Mouse (Mus musculus) stomach, embryonic 15.5 days (tissue): ENCODE measurements at regions not wholly inside any gene's neighbourhood (a gene's known extent, or its start where the extent isn't known, plus 50 kb on each side); places are given as distances from the start of the nearest gene placed in this dataset.
"Not testable (repeated sequence)": the region's sequence is repeated elsewhere in the genome, so short reads cannot be mapped to it uniquely, and the experiment has no call there.

ENCODE experiments used
- ATAC-seq: fragments of 200-750 bp; cut with Nextera tagmentation; 2 replicates; pipeline ENCODE4 v1.8.0; 2017; ENCODE audit warnings: low read depth, moderate number of reproducible peaks, moderate TSS enrichment; ENCODE audit not compliant: insufficient read depth, low FRiP score
- H3K27ac ChIP-seq: fragments of 300-500 bp; sonication (generic); 2 replicates; pipeline ENCODE4 v1.5.1; 2015; ENCODE audit warnings: mild to moderate bottlenecking, inconsistent platforms
- H3K27me3 ChIP-seq: fragments of 300-500 bp; sonication (generic); replicated peaks from 2 replicates; pipeline ENCODE4 v1.6.1; 2015; ENCODE audit warnings: inconsistent platforms
- H3K36me3 ChIP-seq: fragments of 300-500 bp; sonication (generic); 2 replicates; pipeline ENCODE4 v1.6.1; 2015; ENCODE audit warnings: inconsistent platforms
- H3K4me1 ChIP-seq: fragments of 300-500 bp; sonication (generic); 2 replicates; pipeline ENCODE4 v1.6.1; 2015; ENCODE audit warnings: inconsistent platforms
- H3K4me2 ChIP-seq: fragments of 300-500 bp; sonication (generic); 2 replicates; pipeline ENCODE4 v1.6.1; 2015; ENCODE audit warnings: mild to moderate bottlenecking, inconsistent platforms
- H3K4me3 ChIP-seq: fragments of 300-500 bp; sonication (generic); replicated peaks from 2 replicates; pipeline ENCODE4 v1.5.1; 2015; ENCODE audit warnings: inconsistent platforms
- H3K9ac ChIP-seq: fragments of 300-500 bp; sonication (generic); 2 replicates; pipeline ENCODE4 v1.6.1; 2015; ENCODE audit warnings: inconsistent platforms
- H3K9me3 ChIP-seq: fragments of 300-500 bp; sonication (generic); 2 replicates; pipeline ENCODE4 v1.6.1; 2016; ENCODE audit warnings: inconsistent platforms
- WGBS: fragments of 180-500 bp; shearing (Covaris S2); methylation state at CpG from one replicate; pipeline ENCODE4 v1.1.7; 2015; 5-methylcytosine and 5-hydroxymethylcytosine counted together

DNA sequence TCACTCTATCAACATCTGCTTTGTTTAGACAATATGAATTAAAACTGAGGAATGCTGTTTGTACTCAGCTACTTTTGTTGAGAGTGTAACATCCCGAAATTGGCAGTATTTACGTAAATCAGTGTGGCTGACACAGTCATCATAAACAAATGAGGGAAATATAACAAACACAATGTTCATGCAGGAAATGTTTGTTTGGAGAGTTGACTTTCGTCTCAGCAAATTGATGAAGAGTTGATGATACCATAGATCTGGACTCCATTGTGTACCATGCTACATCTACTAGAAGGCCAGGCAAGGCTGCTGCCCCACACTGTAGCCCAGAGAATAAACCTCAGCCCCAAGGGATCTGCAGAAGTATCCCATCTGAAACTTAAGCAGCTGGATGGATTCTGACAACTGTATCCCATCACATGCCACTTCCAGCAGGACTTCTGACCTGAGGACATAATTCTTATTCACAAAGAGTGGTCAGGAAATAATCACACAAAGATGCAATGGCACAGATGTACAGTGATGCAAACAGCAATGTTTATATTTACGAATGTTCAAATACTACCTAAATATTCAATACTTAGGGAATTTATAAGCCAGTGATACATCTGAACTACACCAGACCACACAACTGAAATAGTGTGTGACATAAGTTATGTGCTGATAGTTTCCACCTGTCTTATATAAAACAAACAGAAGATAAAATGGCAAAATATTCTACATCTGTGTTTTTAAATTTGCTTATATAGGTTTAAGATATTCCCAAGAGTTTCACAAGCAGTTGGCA, 51.3 kb downstream of the Gm21897 start:
- 47% methylated on average over 4 of the region's 4 CpGs for WGBS
- Histone ChIP-seq H3K4me3 (no peak overlapping the region), H3K27ac (peak overlapping the region; percentile 16; the same call in 1 of the 2 replicates), H3K36me3 (no peaks in the 10 kb centered on the region), H3K9me3 (no peaks in the 10 kb centered on the region), H3K4me2 (no peak overlapping the region), H3K4me1 (no peaks in the 10 kb centered on the region), H3K27me3 (no peaks in the 10 kb centered on the region), H3K9ac (no peak overlapping the region)
- no peak; the same call in 1 of the 2 replicates for ATAC-seq

DNA sequence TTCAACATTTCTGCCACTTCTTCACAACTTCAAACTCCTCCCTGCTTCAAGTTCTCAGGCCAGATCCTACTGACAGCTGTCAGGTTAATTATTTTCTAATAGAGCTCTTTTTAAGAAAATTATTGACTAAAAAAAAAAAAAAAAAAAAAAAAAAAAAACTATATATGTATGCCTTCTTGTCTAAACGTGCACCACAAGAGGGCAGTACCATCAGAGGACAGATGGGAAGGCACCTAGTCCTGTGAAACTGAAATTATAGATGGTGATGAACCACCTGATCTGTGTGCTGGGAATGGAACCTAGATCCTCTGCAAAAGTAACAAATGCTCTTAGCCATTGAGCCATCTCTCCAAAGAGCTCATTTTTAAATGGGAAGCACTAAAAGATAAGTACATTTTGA, 55.6 kb downstream of the Gm21897 start:
- no peaks in the 10 kb centered on the region for H3K27me3 ChIP-seq
- H3K36me3 ChIP-seq, result no peaks in the 10 kb centered on the region
- H3K27ac ChIP-seq, result no peak overlapping the region
- no peaks in the 10 kb centered on the region for H3K4me1 ChIP-seq
- no peak overlapping the region for H3K9ac ChIP-seq
- ATAC-seq, result no peak
- WGBS, result 21% methylated on average over 1 of the region's 1 CpGs
- H3K4me3 ChIP-seq, result no peak overlapping the region
- no peaks in the 10 kb centered on the region for H3K9me3 ChIP-seq
- no peak overlapping the region for H3K4me2 ChIP-seq

GRCm38 (mm10) chr16:15373961-15374360, 56.7 kb downstream of the Gm21897 start:
- no peak overlapping the region for H3K27ac ChIP-seq
- H3K4me2 ChIP-seq, result no peak overlapping the region
- H3K4me1 ChIP-seq, result no peaks in the 10 kb centered on the region
- no peak for ATAC-seq
- no peak overlapping the region for H3K4me3 ChIP-seq
- H3K27me3 ChIP-seq, result no peaks in the 10 kb centered on the region
- 74% methylated on average over 1 of the region's 1 CpGs for WGBS
- no peak overlapping the region for H3K9ac ChIP-seq
- H3K36me3 ChIP-seq, result no peaks in the 10 kb centered on the region
- no peaks in the 10 kb centered on the region for H3K9me3 ChIP-seq

DNA sequence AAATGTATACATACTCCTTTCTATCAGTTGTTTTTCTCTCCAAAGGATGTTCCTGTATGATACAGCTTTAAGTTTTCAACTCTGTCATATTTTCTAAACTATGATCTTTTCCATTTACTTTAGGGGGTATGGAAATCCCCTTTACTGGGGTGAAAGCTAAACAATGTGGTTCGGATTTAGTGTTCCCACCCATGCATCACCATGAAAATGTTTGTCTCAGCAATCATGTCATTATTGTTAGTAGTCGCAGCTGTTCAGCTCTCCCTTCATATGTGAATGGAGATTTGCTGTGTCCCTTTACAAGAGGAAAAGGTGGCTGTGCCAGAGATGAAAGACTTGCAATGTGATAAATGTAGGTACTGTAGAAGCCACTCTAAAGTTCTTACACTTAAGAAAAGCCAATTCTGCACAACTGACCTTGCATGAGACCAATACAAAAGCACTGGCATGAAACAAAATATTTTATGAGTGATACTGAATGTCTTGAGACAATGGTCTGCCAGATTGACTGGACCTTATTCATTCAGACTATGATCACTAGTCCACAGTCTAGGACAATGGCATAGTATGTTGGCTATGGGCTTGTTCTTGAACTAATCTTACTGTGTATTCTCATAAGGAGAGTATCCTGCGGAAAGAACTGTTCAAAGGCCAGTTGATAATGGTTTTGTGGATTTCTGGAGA, 68.4 kb downstream of the Gm21897 start:
- 30% methylated on average over 3 of the region's 3 CpGs for WGBS
- H3K4me2 ChIP-seq, result no peak overlapping the region
- no peak overlapping the region for H3K9ac ChIP-seq
- H3K27me3 ChIP-seq, result no peaks in the 10 kb centered on the region
- peaks cover 3% of the 10 kb centered on the region; the same call in 1 of the 2 replicates for H3K4me1 ChIP-seq
- ATAC-seq, result peak; percentile 51; the same call in 1 of the 2 replicates
- H3K27ac ChIP-seq, result peak overlapping the region; percentile 83
- no peaks in the 10 kb centered on the region for H3K36me3 ChIP-seq
- H3K9me3 ChIP-seq, result no peaks in the 10 kb centered on the region
- no peak overlapping the region for H3K4me3 ChIP-seq

- Histone ChIP-seq H3K36me3 (no peaks in the 10 kb centered on the region), H3K4me3 (no peak overlapping the region), H3K4me1 (peaks cover 3% of the 10 kb centered on the region; the same call in 1 of the 2 replicates), H3K4me2 (no peak overlapping the region), H3K27ac (peak overlapping the region; percentile 83), H3K9me3 (no peaks in the 10 kb centered on the region), H3K27me3 (no peaks in the 10 kb centered on the region), H3K9ac (no peak overlapping the region)
- 11% methylated on average over 1 of the region's 1 CpGs for WGBS
- peak; percentile 80 for ATAC-seq
Measured at GRCm38 (mm10) chr16:15386241-15386574, 69.0 kb downstream of the Gm21897 start.

- WGBS, result 16% methylated on average over 1 of the region's 1 CpGs
- Histone ChIP-seq H3K9me3 (no peaks in the 10 kb centered on the region), H3K27me3 (no peaks in the 10 kb centered on the region), H3K9ac (no peak overlapping the region), H3K4me3 (no peak overlapping the region), H3K4me1 (peaks cover 3% of the 10 kb centered on the region; the same call in 1 of the 2 replicates), H3K4me2 (no peak overlapping the region), H3K36me3 (no peaks in the 10 kb centered on the region), H3K27ac (no peak overlapping the region; the same call in 1 of the 2 replicates)
- ATAC-seq, result no peak
Measured at GRCm38 (mm10) chr16:15389892-15390291, 72.6 kb downstream of the Gm21897 start.

GRCm38 (mm10) chr16:15430352-15430751, 113.1 kb downstream of the Gm21897 start:
- 0 out of 2 replicates have a peak overlapping the region, but pooled peaks have one; percentile 31 for H3K27ac ChIP-seq
- WGBS, result 45% methylated on average over 3 of the region's 3 CpGs
- H3K4me1 ChIP-seq, result no peaks in the 10 kb centered on the region
- no peak overlapping the region for H3K4me3 ChIP-seq
- H3K36me3 ChIP-seq, result no peaks in the 10 kb centered on the region
- no peak overlapping the region for H3K9ac ChIP-seq
- no peaks in the 10 kb centered on the region for H3K9me3 ChIP-seq
- H3K27me3 ChIP-seq, result no peaks in the 10 kb centered on the region
- ATAC-seq, result no peak
- H3K4me2 ChIP-seq, result no peak overlapping the region

GRCm38 (mm10) chr16:15432681-15433080, 115.4 kb downstream of the Gm21897 start:
- H3K36me3 ChIP-seq, result no peaks in the 10 kb centered on the region
- no peak overlapping the region for H3K27ac ChIP-seq
- no peaks in the 10 kb centered on the region for H3K4me1 ChIP-seq
- H3K4me3 ChIP-seq, result no peak overlapping the region
- H3K9ac ChIP-seq, result no peak overlapping the region
- H3K27me3 ChIP-seq, result no peaks in the 10 kb centered on the region
- no peaks in the 10 kb centered on the region for H3K9me3 ChIP-seq
- ATAC-seq, result no peak
- no peak overlapping the region for H3K4me2 ChIP-seq

DNA sequence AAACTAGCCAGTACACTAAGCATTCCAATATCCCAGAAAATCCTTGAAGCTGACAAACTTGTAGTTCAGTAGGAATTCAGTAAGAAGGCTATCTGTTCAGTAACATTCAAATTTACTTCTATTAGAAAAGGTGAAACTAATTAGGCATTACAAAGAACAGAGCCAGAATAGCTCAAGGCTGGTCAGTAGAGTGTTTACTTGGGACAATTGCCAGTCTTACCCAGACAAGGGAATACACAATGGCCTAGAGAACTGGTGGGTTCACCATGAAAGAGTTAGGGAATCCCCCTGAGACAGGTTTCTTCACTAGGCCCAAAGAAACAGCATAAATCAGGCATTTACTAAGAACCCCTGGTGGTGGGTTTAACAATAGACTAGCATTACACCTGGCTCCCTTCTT, 145.6 kb downstream of the Gm21897 start:
- ATAC-seq, H3K27me3 ChIP-seq, H3K4me3 ChIP-seq: not testable (repeated sequence)

DNA sequence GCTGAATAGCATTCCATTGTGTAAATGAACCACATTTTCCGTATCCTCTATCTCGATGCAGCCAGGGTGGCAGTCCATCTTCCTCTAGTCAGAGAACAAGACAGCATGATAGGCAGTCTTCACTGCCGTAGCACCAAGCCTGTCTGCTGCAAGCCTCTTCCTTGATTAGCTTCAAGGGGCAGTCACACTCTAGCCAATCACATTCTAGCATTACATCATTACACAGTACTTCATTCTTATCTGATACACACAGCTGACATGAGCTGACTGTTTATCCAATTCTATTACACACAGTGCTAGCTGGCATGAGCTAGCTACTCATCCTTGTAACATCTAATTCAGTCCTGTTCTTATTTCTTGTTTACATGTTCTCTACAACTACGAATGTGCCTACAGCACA, 156.6 kb downstream of the Gm21897 start:
- Histone ChIP-seq H3K9me3 (no peaks in the 10 kb centered on the region), H3K4me2 (no peak overlapping the region), H3K36me3 (no peaks in the 10 kb centered on the region), H3K9ac (no peak overlapping the region), H3K27me3 (no peaks in the 10 kb centered on the region), H3K4me3 (no peak overlapping the region), H3K4me1 (no peaks in the 10 kb centered on the region), H3K27ac (no peak overlapping the region)
- ATAC-seq, result no peak
- WGBS, result 66% methylated on average over 4 of the region's 4 CpGs

More for the DNA sequence above, 145.6 kb downstream of the Gm21897 start:
- not testable (repeated sequence) for H3K4me2 ChIP-seq, H3K27ac ChIP-seq, H3K4me1 ChIP-seq, H3K9ac ChIP-seq, H3K36me3 ChIP-seq, H3K9me3 ChIP-seq

DNA sequence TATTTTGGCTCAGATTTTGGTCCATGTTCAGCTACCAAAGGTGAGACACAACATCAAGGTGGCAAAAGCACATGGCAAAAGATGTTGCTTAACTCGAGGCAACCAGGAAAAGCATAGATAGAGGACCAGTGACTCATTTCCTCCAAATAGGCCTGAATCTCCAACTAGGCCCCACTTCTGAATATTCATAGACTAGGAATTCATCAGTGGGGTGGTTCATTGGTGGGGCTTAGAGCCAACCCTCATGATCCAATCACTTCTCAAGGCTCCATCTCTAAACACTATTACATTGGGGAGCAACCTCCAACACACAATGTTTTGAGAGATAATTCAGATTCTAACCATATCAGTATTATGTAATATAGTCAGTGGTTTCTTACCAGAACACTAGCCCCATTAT, 161.6 kb downstream of the Gm21897 start:
- no peaks in the 10 kb centered on the region for H3K4me1 ChIP-seq
- no peak overlapping the region for H3K9ac ChIP-seq
- no peak overlapping the region for H3K27ac ChIP-seq
- H3K4me2 ChIP-seq, result no peak overlapping the region
- no peaks in the 10 kb centered on the region for H3K9me3 ChIP-seq
- ATAC-seq, result no peak
- H3K27me3 ChIP-seq, result no peaks in the 10 kb centered on the region
- no peaks in the 10 kb centered on the region for H3K36me3 ChIP-seq
- 58% methylated on average over 1 of the region's 1 CpGs for WGBS
- no peak overlapping the region for H3K4me3 ChIP-seq

- Histone ChIP-seq H3K9ac (no peak overlapping the region), H3K4me1 (no peaks in the 10 kb centered on the region), H3K4me3 (no peak overlapping the region), H3K4me2 (no peak overlapping the region), H3K9me3 (no peaks in the 10 kb centered on the region), H3K27ac (peak overlapping the region; percentile 44; the same call in 1 of the 2 replicates), H3K27me3 (no peaks in the 10 kb centered on the region), H3K36me3 (no peaks in the 10 kb centered on the region)
- 37% methylated on average over 3 of the region's 3 CpGs for WGBS
- peak; percentile 73; the same call in 1 of the 2 replicates for ATAC-seq
Measured at GRCm38 (mm10) chr16:15491328-15491999, 174.2 kb downstream of the Gm21897 start.
